Mouse (Mus musculus): Measurements from ENCODE around the gene Defb19. TPM values are rescaled to one million over a fixed set of nuclear protein-coding genes. Genes with fewer than 3 reads are reported as not detected.

Defb19 gene
- total and polyA plus RNA-seq, 2 experiments from 2014 or later, result not detected

- Histone ChIP-seq H3K36me3 (ENCODE audit: insufficient read depth, low read length) (no peaks in the 10 kb centered on the region), H3K4me3 (ENCODE audit: low read length) (no peak overlapping the region), H3K9ac (replicated peaks; ENCODE audit: low read length) (no peak overlapping the region), H3K27me3 (ENCODE audit: insufficient read depth, low read length) (no peaks in the 10 kb centered on the region), H3K4me1 (ENCODE audit: insufficient read depth, low read length) (no peaks in the 10 kb centered on the region), H3K9me3 (ENCODE audit: low read length) (no peaks in the 10 kb centered on the region), H3K4me2 (ENCODE audit: low read depth, low read length) (no peak overlapping the region), H3K27ac (no peak overlapping the region)
- WGBS, result 56% methylated on average over 6 of the region's 6 CpGs
- ATAC-seq (no peak), DNase-seq (ENCODE audit: low spot score) (no peak)
- TF ChIP-seq CTCF (IDR thresholded peaks at IDR 0.05; ENCODE audit: low read depth), result no peak
Observed at GRCm38 (mm10) chr2:152589021-152589420, 8.9 kb upstream of the Defb19 start.

GRCm38 (mm10) chr2:152588450-152588849 lies 8.3 kb upstream of the Defb19 start:
- 51% methylated on average over 2 of the region's 2 CpGs for WGBS
- Histone ChIP-seq H3K27ac (no peak overlapping the region), H3K27me3 (ENCODE audit: insufficient read depth, low read length) (no peaks in the 10 kb centered on the region), H3K4me2 (ENCODE audit: low read depth, low read length) (no peak overlapping the region), H3K36me3 (ENCODE audit: insufficient read depth, low read length) (no peaks in the 10 kb centered on the region), H3K4me3 (ENCODE audit: low read length) (no peak overlapping the region), H3K9me3 (ENCODE audit: low read length) (no peaks in the 10 kb centered on the region), H3K9ac (replicated peaks; ENCODE audit: low read length) (no peak overlapping the region), H3K4me1 (ENCODE audit: insufficient read depth, low read length) (no peaks in the 10 kb centered on the region)
- no peak for ATAC-seq
- no peak for DNase-seq (ENCODE audit: low spot score)
- no peak for TF ChIP-seq CTCF (IDR thresholded peaks at IDR 0.05; ENCODE audit: low read depth)

- Histone ChIP-seq H3K27me3 (ENCODE audit: insufficient read depth, low read length) (no peaks in the 10 kb centered on the region), H3K9me3 (ENCODE audit: low read length) (no peaks in the 10 kb centered on the region), H3K4me2 (ENCODE audit: low read depth, low read length) (no peak overlapping the region), H3K27ac (no peak overlapping the region), H3K9ac (replicated peaks; ENCODE audit: low read length) (no peak overlapping the region), H3K36me3 (ENCODE audit: insufficient read depth, low read length) (no peaks in the 10 kb centered on the region), H3K4me1 (ENCODE audit: insufficient read depth, low read length) (no peaks in the 10 kb centered on the region), H3K4me3 (ENCODE audit: low read length) (no peak overlapping the region)
- DNase-seq (ENCODE audit: low spot score), result no peak
- TF ChIP-seq CTCF (IDR thresholded peaks at IDR 0.05; ENCODE audit: low read depth), result peak; percentile 55
- ATAC-seq, result no peak
- 78% methylated on average over 4 of the region's 4 CpGs for WGBS
Observed at GRCm38 (mm10) chr2:152586926-152587560, 6.9 kb upstream of the Defb19 start.

GRCm38 (mm10) chr2:152580612-152581011 lies 500 bp upstream of the Defb19 start:
- no peak overlapping the region for H3K4me2 ChIP-seq (ENCODE audit: low read depth, low read length)
- DNase-seq (ENCODE audit: low spot score), result no peak
- H3K9ac ChIP-seq (replicated peaks; ENCODE audit: low read length), result no peak overlapping the region
- no peaks in the 10 kb centered on the region for H3K36me3 ChIP-seq (ENCODE audit: insufficient read depth, low read length)
- no peak for TF ChIP-seq CTCF (IDR thresholded peaks at IDR 0.05; ENCODE audit: low read depth)
- H3K27ac ChIP-seq, result no peak overlapping the region
- no peaks in the 10 kb centered on the region for H3K27me3 ChIP-seq (ENCODE audit: insufficient read depth, low read length)
- H3K4me3 ChIP-seq (ENCODE audit: low read length), result no peak overlapping the region
- ATAC-seq, result no peak
- WGBS, result 89% methylated on average over 11 of the region's 11 CpGs
- no peaks in the 10 kb centered on the region for H3K4me1 ChIP-seq (ENCODE audit: insufficient read depth, low read length)
- no peaks in the 10 kb centered on the region for H3K9me3 ChIP-seq (ENCODE audit: low read length)

- no peak for TF ChIP-seq CTCF (IDR thresholded peaks at IDR 0.05; ENCODE audit: low read depth)
- no peaks in the 10 kb centered on the region for H3K27me3 ChIP-seq (ENCODE audit: insufficient read depth, low read length)
- H3K4me2 ChIP-seq (ENCODE audit: low read depth, low read length), result no peak overlapping the region
- ATAC-seq (no peak), DNase-seq (ENCODE audit: low spot score) (no peak)
- no peak overlapping the region for H3K9ac ChIP-seq (replicated peaks; ENCODE audit: low read length)
- H3K27ac ChIP-seq, result no peak overlapping the region
- H3K9me3 ChIP-seq (ENCODE audit: low read length), result no peaks in the 10 kb centered on the region
- H3K4me3 ChIP-seq (ENCODE audit: low read length), result no peak overlapping the region
- 89% methylated on average over 8 of the region's 8 CpGs for WGBS
- H3K4me1 ChIP-seq (ENCODE audit: insufficient read depth, low read length), result no peaks in the 10 kb centered on the region
- H3K36me3 ChIP-seq (ENCODE audit: insufficient read depth, low read length), result no peaks in the 10 kb centered on the region
Observed at GRCm38 (mm10) chr2:152573484-152573883, 6.6 kb downstream of the Defb19 start.

GRCm38 (mm10) chr2:152572114-152572794 lies 7.9 kb downstream of the Defb19 start, which contains the start of gene Defb21:
Defb21 (plus strand) TSS chr2:152572744.
- no peak within 1 kb of the TSS for H3K4me2 ChIP-seq (ENCODE audit: low read depth, low read length)
- WGBS, result 65% methylated on average over 11 of the region's 11 CpGs
- no peaks in the 10 kb centered on the region for H3K4me1 ChIP-seq (ENCODE audit: insufficient read depth, low read length)
- H3K36me3 ChIP-seq (ENCODE audit: insufficient read depth, low read length), result no peaks in the 10 kb centered on the region
- H3K27me3 ChIP-seq (ENCODE audit: insufficient read depth, low read length), result no peaks in the 10 kb centered on the region
- TF ChIP-seq CTCF (IDR thresholded peaks at IDR 0.05; ENCODE audit: low read depth), result peak; percentile 54
- H3K4me3 ChIP-seq (ENCODE audit: low read length), result no peak within 1 kb of the TSS
- H3K9ac ChIP-seq (replicated peaks; ENCODE audit: low read length), result no peak within 1 kb of the TSS
- DNase-seq (ENCODE audit: low spot score) (no peak), ATAC-seq (no peak)
- H3K27ac ChIP-seq, result no peak within 1 kb of the TSS
- no peaks in the 10 kb centered on the region for H3K9me3 ChIP-seq (ENCODE audit: low read length)

- H3K4me1 ChIP-seq (ENCODE audit: insufficient read depth, low read length), result no peaks in the 10 kb centered on the region
- ATAC-seq (no peak), DNase-seq (ENCODE audit: low spot score) (no peak)
- 84% methylated on average over 6 of the region's 6 CpGs for WGBS
- H3K4me3 ChIP-seq (ENCODE audit: low read length), result no peak overlapping the region
- H3K27me3 ChIP-seq (ENCODE audit: insufficient read depth, low read length), result no peaks in the 10 kb centered on the region
- no peak overlapping the region for H3K27ac ChIP-seq
- no peak overlapping the region for H3K4me2 ChIP-seq (ENCODE audit: low read depth, low read length)
- H3K9ac ChIP-seq (replicated peaks; ENCODE audit: low read length), result no peak overlapping the region
- no peak for TF ChIP-seq CTCF (IDR thresholded peaks at IDR 0.05; ENCODE audit: low read depth)
- no peaks in the 10 kb centered on the region for H3K36me3 ChIP-seq (ENCODE audit: insufficient read depth, low read length)
- H3K9me3 ChIP-seq (ENCODE audit: low read length), result no peaks in the 10 kb centered on the region
Observed at GRCm38 (mm10) chr2:152570313-152570712, 9.8 kb downstream of the Defb19 start.

Measured in hindbrain, postnatal 0 days (tissue).